Mouse (Mus musculus) CH12.LX (cell line): ENCODE data around the gene 1500009L16Rik.

Experiments used
- CTCF ChIP-seq, 2 experiments: IDR thresholded peaks in 1 of 2; conservative IDR thresholded peaks in 1 of 2; 2 replicates each; pipeline ENCODE4 v1.5.1; 2011 to 2012; ENCODE audit warnings: low read depth in 2 of 2, low read length in 2 of 2, improper control_type of control experiment in 1 of 2, inconsistent platforms in 1 of 2, mild to moderate bottlenecking in 1 of 2, moderate library complexity in 1 of 2
- POLR2A ChIP-seq: IDR thresholded peaks from 2 replicates; pipeline ENCODE4 v1.6.1; 2011; ENCODE audit warnings: low read depth, mild to moderate bottlenecking, improper control_type of control experiment, low read length

- TF ChIP-seq CTCF (conservative IDR thresholded peaks at IDR 0.05 in 1 of 2, IDR thresholded peaks at IDR 0.05 in 1 of 2; ENCODE audit: low read depth in 2 of 2, low read length in 2 of 2): no peak
- no peak for TF ChIP-seq POLR2A
These were observed 16.5 kb downstream of the 1500009L16Rik start for GRCm38 (mm10) chr10:83738996-83739655.
